Mouse (Mus musculus): Measurements from ENCODE around the gene Rnf114. TPM values are rescaled to one million over a fixed set of nuclear protein-coding genes. Genes with fewer than 3 reads are reported as not detected.

Gene Rnf114
- polyA plus RNA-seq (2015; fragmentation: Nextera tagmentation; extraction: Ambion mirVana), result 154 and 165 TPM in 2 replicates

DNA sequence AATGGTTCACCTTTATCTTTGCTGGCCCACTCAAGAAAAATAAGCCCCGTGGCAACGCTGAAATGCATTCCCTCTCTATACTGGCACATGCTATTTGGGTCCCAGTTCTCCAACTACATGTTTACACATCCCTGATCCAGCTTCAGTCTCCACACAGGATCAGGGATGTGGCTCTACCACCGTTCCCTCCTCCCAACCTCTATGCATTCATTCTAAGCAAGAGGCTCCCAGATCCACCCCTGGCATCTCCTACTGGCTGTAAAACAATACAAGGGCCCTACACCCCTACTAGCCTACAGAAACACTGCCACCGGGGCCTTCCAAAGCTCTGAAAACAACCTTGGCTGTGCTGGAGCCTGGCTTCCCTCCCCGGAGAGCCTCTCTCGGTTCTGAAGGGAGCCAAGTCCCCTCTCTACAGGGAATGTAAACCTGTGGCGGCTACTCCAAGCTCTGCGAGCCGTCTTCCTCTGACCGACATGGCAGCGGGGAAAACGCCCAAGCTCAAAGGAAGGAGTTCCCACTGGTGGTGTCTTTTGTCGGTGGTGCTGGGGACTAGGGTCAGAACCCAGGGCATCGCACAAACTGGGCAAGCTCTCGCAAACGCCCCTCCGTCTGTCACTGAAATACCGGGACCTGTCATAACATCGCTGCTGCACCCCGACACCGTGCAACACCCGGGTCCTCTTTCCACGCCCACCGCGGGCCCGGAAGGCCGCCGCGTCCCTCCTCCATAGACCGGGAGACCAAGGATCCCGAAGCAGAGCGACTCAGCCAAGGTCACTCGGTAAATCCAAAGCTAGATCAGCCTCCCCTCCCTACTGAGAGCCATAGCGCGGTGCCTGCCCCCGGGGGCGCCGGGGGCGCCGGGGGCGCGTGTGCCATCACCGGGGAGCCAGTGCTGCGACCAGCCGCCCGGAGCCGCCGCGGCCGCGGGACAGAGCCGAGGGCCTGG, at the start of gene Rnf114:
TSS of gene Rnf114 (plus strand) at position 889 of the 952 bp plus-strand sequence.
- Histone ChIP-seq H3K4me3 (replicated peaks) (peak within 1 kb of the TSS; percentile 100), H3K27me3 (no peaks in the 10 kb centered on the region), H3K36me3 (peaks cover 6% of the 10 kb centered on the region; the same call in 1 of the 2 replicates), H3K9me3 (no peaks in the 10 kb centered on the region), H3K27ac (peak within 1 kb of the TSS; percentile 97), H3K4me2 (replicated peaks) (peak within 1 kb of the TSS; percentile 92), H3K4me1 (replicated peaks) (peaks cover 24% of the 10 kb centered on the region), H3K9ac (replicated peaks) (peak within 1 kb of the TSS; percentile 98)
- peak; percentile 39 for ATAC-seq
- WGBS, result 3% methylated on average over 52 of the region's 52 CpGs

DNA sequence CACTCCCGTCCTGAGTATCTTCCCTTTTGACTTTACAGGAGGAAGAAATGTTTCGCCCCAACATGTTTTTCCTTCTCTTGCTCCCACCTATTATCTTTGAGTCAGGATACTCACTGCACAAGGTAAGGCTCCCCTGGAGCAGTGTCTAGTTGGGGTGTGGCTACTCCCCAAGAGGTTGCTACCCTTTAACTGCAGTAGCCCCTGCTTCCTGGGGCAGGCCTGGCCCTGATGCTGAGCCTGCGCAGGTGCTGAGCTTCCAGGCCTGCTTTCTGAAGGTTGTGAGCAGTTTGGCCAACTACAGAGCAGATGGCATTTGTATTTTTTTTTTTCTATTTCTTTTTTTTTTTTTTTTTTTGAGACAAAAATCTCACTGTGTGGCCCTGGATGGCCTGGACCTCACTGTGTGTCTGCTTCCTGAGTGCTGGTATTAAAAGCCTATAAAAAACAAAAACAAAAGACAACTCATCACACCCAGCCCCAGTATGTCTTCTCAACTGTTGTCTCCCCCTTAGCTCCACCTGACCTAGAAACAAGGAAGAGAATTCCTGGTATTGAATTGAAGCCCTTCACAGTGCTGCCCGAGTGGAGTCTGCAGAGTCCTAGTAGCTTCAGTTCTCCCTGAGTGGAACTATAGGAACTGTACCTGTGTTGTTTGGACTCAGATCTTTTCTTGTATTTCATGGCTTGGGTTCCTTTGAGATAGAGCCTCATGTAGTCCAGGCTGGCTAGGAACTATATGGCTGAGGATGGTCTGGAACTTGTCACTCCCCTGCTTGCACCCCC, 48.8 kb upstream of the Rnf114 start:
- H3K27ac ChIP-seq, result no peak overlapping the region
- ATAC-seq, result no peak
- H3K4me1 ChIP-seq (replicated peaks), result no peaks in the 10 kb centered on the region
- peaks cover 77% of the 10 kb centered on the region for H3K36me3 ChIP-seq
- H3K4me2 ChIP-seq (replicated peaks), result no peak overlapping the region
- no peaks in the 10 kb centered on the region for H3K27me3 ChIP-seq
- H3K4me3 ChIP-seq (replicated peaks), result no peak overlapping the region
- H3K9ac ChIP-seq (replicated peaks), result no peak overlapping the region
- WGBS, result 96% methylated on average over 4 of the region's 4 CpGs
- H3K9me3 ChIP-seq, result no peaks in the 10 kb centered on the region

GRCm38 (mm10) chr2:167445911-167446780, 46.3 kb upstream of the Rnf114 start:
- Histone ChIP-seq H3K4me1 (replicated peaks) (no peaks in the 10 kb centered on the region), H3K4me2 (replicated peaks) (no peak overlapping the region), H3K9me3 (no peaks in the 10 kb centered on the region), H3K36me3 (peaks cover 82% of the 10 kb centered on the region), H3K27me3 (no peaks in the 10 kb centered on the region), H3K27ac (no peak overlapping the region), H3K9ac (replicated peaks) (no peak overlapping the region), H3K4me3 (replicated peaks) (no peak overlapping the region)
- 82% methylated on average over 20 of the region's 20 CpGs for WGBS
- no peak for ATAC-seq

- H3K9ac ChIP-seq (replicated peaks), result no peak overlapping the region
- H3K9me3 ChIP-seq, result no peaks in the 10 kb centered on the region
- H3K4me1 ChIP-seq (replicated peaks), result no peaks in the 10 kb centered on the region
- ATAC-seq, result no peak
- 91% methylated on average over 7 of the region's 7 CpGs for WGBS
- no peak overlapping the region for H3K4me3 ChIP-seq (replicated peaks)
- H3K4me2 ChIP-seq (replicated peaks), result no peak overlapping the region
- peaks cover 81% of the 10 kb centered on the region for H3K36me3 ChIP-seq
- H3K27ac ChIP-seq, result no peak overlapping the region
- no peaks in the 10 kb centered on the region for H3K27me3 ChIP-seq
Measured at GRCm38 (mm10) chr2:167447207-167447606, 45.2 kb upstream of the Rnf114 start.

GRCm38 (mm10) chr2:167447629-167448028, 44.8 kb upstream of the Rnf114 start:
- H3K27me3 ChIP-seq, result no peaks in the 10 kb centered on the region
- no peak overlapping the region for H3K4me3 ChIP-seq (replicated peaks)
- H3K4me2 ChIP-seq (replicated peaks), result no peak overlapping the region
- 94% methylated on average over 8 of the region's 8 CpGs for WGBS
- no peak overlapping the region for H3K27ac ChIP-seq
- H3K4me1 ChIP-seq (replicated peaks), result no peaks in the 10 kb centered on the region
- peaks cover 80% of the 10 kb centered on the region for H3K36me3 ChIP-seq
- no peak overlapping the region for H3K9ac ChIP-seq (replicated peaks)
- no peaks in the 10 kb centered on the region for H3K9me3 ChIP-seq
- ATAC-seq, result no peak

DNA sequence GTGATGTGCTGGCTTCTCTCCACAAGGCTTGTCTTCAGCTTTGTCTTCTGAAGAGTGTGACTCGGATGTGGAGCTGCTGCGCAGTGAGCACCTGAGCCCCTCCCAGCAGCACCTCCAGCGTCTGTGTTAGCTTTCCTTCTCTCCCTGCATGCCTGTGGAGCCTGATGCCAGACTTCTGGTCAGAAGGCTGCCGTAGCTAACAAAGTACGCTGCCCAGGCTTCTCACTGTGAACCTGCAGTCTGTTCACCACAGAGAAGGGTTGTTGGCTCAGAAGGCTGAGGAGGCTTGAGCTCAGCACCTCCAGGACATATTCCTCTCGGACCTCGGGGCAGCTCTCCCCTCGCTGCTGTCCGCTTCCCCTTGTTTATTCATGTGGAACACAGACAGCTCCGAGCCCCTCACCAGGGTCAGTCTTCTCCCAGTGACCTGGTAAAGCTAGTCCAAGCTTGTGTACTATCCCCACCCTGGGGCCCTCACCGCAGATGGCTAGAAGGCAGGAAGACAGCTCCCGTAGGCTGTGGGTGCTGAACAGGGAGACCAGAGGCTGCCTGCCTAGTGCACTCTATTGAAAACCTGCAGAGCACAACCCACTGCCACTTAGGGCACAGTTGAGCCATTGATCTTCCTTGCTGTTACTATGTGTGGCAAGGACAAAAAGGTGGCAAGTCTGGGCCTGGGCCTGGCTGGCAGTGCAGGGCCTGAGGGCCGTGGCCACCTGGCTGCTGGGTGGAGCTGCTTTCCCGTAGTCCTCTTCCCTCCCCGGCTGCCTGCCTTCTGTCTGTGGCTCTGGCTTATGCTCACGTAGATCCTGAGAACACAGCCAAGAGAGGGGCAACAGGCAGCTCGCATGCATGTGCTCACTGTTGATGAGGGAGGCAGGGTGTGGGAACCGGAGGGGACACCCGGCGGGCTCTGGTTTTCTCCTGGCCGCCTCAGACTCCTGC, 42.8 kb upstream of the Rnf114 start:
- no peak overlapping the region for H3K27ac ChIP-seq

DNA sequence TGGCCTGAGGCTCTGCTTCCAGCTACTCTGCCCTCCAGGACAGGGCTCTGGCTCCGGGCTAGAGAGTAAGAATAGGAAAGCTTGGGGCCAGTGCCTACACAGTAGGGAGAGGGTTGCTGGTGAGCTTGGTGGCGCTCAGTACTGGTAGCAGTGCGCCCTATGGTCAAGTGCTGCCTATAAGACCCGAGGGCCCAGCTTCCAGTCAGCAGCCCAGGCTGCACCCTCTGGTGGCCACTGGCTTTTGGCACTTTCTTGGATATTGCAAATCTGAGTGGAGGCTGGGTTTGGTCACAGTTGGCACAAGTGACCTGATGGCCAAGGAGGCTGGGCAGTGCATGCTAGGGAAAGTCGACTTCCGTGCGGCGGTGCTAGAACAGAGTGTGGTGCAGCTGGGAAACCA, 41.8 kb upstream of the Rnf114 start:
- H3K36me3 ChIP-seq, result peaks cover 84% of the 10 kb centered on the region
- no peak for ATAC-seq
- H3K4me3 ChIP-seq (replicated peaks), result no peak overlapping the region
- WGBS, result 92% methylated on average over 8 of the region's 8 CpGs
- no peaks in the 10 kb centered on the region for H3K4me1 ChIP-seq (replicated peaks)
- H3K4me2 ChIP-seq (replicated peaks), result no peak overlapping the region
- H3K27ac ChIP-seq, result no peak overlapping the region
- H3K27me3 ChIP-seq, result no peaks in the 10 kb centered on the region
- no peak overlapping the region for H3K9ac ChIP-seq (replicated peaks)
- H3K9me3 ChIP-seq, result no peaks in the 10 kb centered on the region

More for the DNA sequence above, 42.8 kb upstream of the Rnf114 start:
- Histone ChIP-seq H3K4me3 (replicated peaks) (no peak overlapping the region), H3K4me1 (replicated peaks) (no peaks in the 10 kb centered on the region), H3K4me2 (replicated peaks) (no peak overlapping the region), H3K9ac (replicated peaks) (no peak overlapping the region), H3K27me3 (no peaks in the 10 kb centered on the region), H3K36me3 (peaks cover 84% of the 10 kb centered on the region), H3K9me3 (no peaks in the 10 kb centered on the region)
- WGBS, result 89% methylated on average over 21 of the region's 21 CpGs
- no peak for ATAC-seq

- no peak overlapping the region for H3K9ac ChIP-seq (replicated peaks)
- H3K4me1 ChIP-seq (replicated peaks), result no peaks in the 10 kb centered on the region
- 88% methylated on average over 3 of the region's 3 CpGs for WGBS
- no peaks in the 10 kb centered on the region for H3K27me3 ChIP-seq
- H3K36me3 ChIP-seq, result peaks cover 88% of the 10 kb centered on the region
- H3K27ac ChIP-seq, result no peak overlapping the region
- H3K4me2 ChIP-seq (replicated peaks), result no peak overlapping the region
- no peaks in the 10 kb centered on the region for H3K9me3 ChIP-seq
- no peak for ATAC-seq
- no peak overlapping the region for H3K4me3 ChIP-seq (replicated peaks)
Measured at GRCm38 (mm10) chr2:167453814-167454213, 38.6 kb upstream of the Rnf114 start.

- Histone ChIP-seq H3K9me3 (no peaks in the 10 kb centered on the region), H3K36me3 (peaks cover 88% of the 10 kb centered on the region), H3K27ac (no peak overlapping the region), H3K4me3 (replicated peaks) (no peak overlapping the region), H3K4me2 (replicated peaks) (no peak overlapping the region), H3K9ac (replicated peaks) (no peak overlapping the region; the same call in 1 of the 2 replicates), H3K4me1 (replicated peaks) (no peaks in the 10 kb centered on the region), H3K27me3 (no peaks in the 10 kb centered on the region)
- 96% methylated on average over 5 of the region's 5 CpGs for WGBS
- ATAC-seq, result no peak
Measured at GRCm38 (mm10) chr2:167456361-167457020, 36.0 kb upstream of the Rnf114 start.

DNA sequence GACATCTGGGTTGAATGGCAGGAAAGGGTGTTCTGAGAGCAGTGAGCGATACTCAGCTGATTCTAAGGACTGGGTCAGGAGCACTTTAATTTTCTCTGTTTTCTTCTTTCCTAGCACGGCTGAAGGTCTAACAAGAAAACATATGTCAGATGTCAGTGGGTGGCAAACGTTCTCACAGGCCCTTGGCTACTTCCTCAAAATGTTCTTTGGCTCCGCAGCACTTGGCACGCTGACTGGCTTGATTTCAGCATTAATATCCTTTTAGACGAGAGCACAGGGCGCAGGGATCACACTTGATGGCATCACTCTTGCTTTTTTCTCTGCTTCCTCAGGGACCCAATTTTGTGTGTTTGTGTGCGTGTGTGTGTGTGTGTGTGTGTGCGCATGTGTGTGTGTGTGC, 35.2 kb upstream of the Rnf114 start:
- Histone ChIP-seq H3K4me2 (replicated peaks) (no peak overlapping the region), H3K36me3 (peaks cover 87% of the 10 kb centered on the region), H3K4me3 (replicated peaks) (no peak overlapping the region), H3K4me1 (replicated peaks) (no peaks in the 10 kb centered on the region), H3K27me3 (no peaks in the 10 kb centered on the region), H3K27ac (no peak overlapping the region), H3K9ac (replicated peaks) (no peak overlapping the region), H3K9me3 (no peaks in the 10 kb centered on the region)
- WGBS, result 95% methylated on average over 9 of the region's 9 CpGs
- ATAC-seq, result no peak
